Mouse (Mus musculus) liver, adult 2 months (tissue): ENCODE measurements around the gene 4921524J17Rik.

ENCODE experiments used
- CTCF ChIP-seq: fragments of 200-500 bp; IDR thresholded peaks from 2 replicates; pipeline ENCODE4 v1.5.1; 2011; ENCODE audit warnings: low read depth, low read length, control low read depth
- POLR2A ChIP-seq: fragments of 200-500 bp; IDR thresholded peaks from 2 replicates; pipeline ENCODE4 v1.6.1; 2011; ENCODE audit warnings: low read length, control low read depth; ENCODE audit not compliant: insufficient read depth; ENCODE audit errors: extremely low read depth

- TF ChIP-seq CTCF = no peak
- no peak for TF ChIP-seq POLR2A
Measured at GRCm38 (mm10) chr8:85376516-85376915, 56.1 kb downstream of the 4921524J17Rik start.
